Mouse (Mus musculus) heart, adult 2 months (tissue): ENCODE data around the gene Mapk3. TPM values are rescaled to one million over a fixed set of nuclear protein-coding genes. Genes with fewer than 3 reads are reported as not detected.

Source experiments
- DNase-seq, 2 experiments: peaks; one replicate each; pipeline ENCODE4 v3.0.0; 2021
- H3K27ac ChIP-seq: fragments of 200-600 bp; 2 replicates; pipeline ENCODE4 v1.8.1; 2022
- H3K27me3 ChIP-seq: fragments of 200-500 bp; 2 replicates; pipeline ENCODE4 v1.6.1; 2012; ENCODE audit warnings: mild to moderate bottlenecking, low read length, inconsistent platforms, mixed read lengths; ENCODE audit not compliant: control insufficient read depth, insufficient read depth
- H3K36me3 ChIP-seq: fragments of 200-500 bp; 2 replicates; pipeline ENCODE4 v1.6.1; 2012; ENCODE audit warnings: low read length, inconsistent platforms; ENCODE audit not compliant: control insufficient read depth, insufficient read depth
- H3K4me1 ChIP-seq: fragments of 200-500 bp; 2 replicates; pipeline ENCODE4 v1.6.1; 2011; ENCODE audit warnings: low read length; ENCODE audit not compliant: control insufficient read depth, insufficient read depth
- H3K4me3 ChIP-seq: fragments of 200-600 bp; 2 replicates; pipeline ENCODE4 v1.8.1; 2022
- H3K79me2 ChIP-seq: fragments of 200-500 bp; replicated peaks from 2 replicates; pipeline ENCODE4 v1.6.1; 2012; ENCODE audit warnings: mild to moderate bottlenecking, inconsistent platforms, low read length, moderate library complexity, mixed read lengths; ENCODE audit not compliant: control insufficient read depth, insufficient read depth
- H3K9ac ChIP-seq: fragments of 200-500 bp; 2 replicates; pipeline ENCODE4 v1.6.1; 2012; ENCODE audit warnings: low read depth, mild to moderate bottlenecking, control low read depth, inconsistent platforms, low read length, mixed read lengths
- CTCF ChIP-seq: fragments of 200-600 bp; IDR thresholded peaks from 2 replicates; pipeline ENCODE4 v1.8.1; 2022; ENCODE audit warnings: antibody characterized with exemption, mild to moderate bottlenecking, moderate library complexity
- EP300 ChIP-seq: fragments of 200-500 bp; IDR thresholded peaks from 2 replicates; pipeline ENCODE4 v1.6.1; 2011; ENCODE audit warnings: low read depth, low read length, control low read depth; ENCODE audit not compliant: insufficient read depth
- POLR2A ChIP-seq: fragments of 200-500 bp; IDR thresholded peaks from 2 replicates; pipeline ENCODE4 v1.6.1; 2011; ENCODE audit warnings: mild to moderate bottlenecking, low read depth, low read length, control low read depth; ENCODE audit not compliant: insufficient read depth
- WGBS: fragments of 180-500 bp; shearing (Covaris S2); methylation state at CpG from one replicate; pipeline ENCODE4 v1.1.7; 2018; 5-methylcytosine and 5-hydroxymethylcytosine counted together
- intact Hi-C: fragments of 180-260 bp; cut with DNase I; formaldehyde crosslinking; loops from one replicate; pipeline ENCODE4 v1.15.1; 2025
- long read RNA-seq: library from polyadenylated mRNA; stranded (forward); transcript quantifications from one replicate; pipeline ENCODE4 v2.0.0, GENCODE M21; 2021
- polyA plus RNA-seq: library from polyadenylated mRNA; depleted of rRNA; stranded (reverse); fragments of >200 nt; gene quantifications from 2 replicates; pipeline ENCODE4 v1.2.3, GENCODE M21; 2012; rRNA removed
- total RNA-seq, 2 experiments: library from RNA; stranded (reverse); gene quantifications; 2 replicates each; pipeline ENCODE4 v1.2.3; 2021

Gene Mapk3
- total RNA-seq: 10 to 100 TPM; 45.9 to 53.1 TPM
- polyA plus RNA-seq: 111 and 120 TPM in 2 replicates
- long read RNA-seq, transcript Mapk3-202 (9 exons, 1,800 nt): major isoform, 26 of 30 reads
- long read RNA-seq, partial matches to known transcripts: 2 of 30 reads
- long read RNA-seq, other reads (novel, unspliced or antisense): 1 of 30 reads

DNA sequence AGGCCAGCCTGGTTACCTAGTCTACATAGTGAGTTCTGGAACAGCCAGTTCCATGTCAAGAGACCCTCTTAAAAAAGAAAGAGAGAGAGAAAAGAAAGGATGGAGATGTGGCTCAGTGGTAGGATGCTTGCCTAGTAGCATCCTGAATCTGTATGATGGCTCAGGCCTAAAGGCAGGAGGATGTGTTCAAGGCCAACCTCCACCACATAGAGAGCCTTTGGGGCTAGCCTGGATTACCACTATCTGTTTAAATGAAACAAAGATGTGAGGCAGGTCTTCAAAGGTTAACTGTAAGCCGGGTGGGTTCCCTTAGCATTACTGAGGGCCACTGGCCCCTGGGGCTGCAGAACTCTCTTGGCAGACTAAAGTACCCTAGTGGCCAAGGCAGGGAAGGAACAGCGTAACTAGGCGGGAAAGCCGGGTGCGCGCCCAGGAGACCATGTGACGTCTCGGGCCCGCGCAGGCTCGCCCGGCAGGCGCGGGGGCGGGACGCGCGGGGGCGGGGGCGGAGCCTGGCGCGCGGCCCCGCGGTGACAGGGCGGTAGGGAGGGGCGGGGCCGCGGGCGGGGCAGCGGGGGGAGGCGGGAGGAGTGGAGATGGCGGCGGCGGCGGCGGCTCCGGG, at the start of gene Mapk3:
TSS of gene Mapk3 (plus strand) at position 552 of the 622 bp plus-strand sequence.
- peak within 1 kb of the TSS; percentile 94 for H3K27ac ChIP-seq
- peaks cover 11% of the 10 kb centered on the region for H3K4me1 ChIP-seq
- no peak for TF ChIP-seq POLR2A
- TF ChIP-seq EP300: 0 out of 2 replicates have a peak, but pooled peaks have one; percentile 35
- TF ChIP-seq CTCF: peak; percentile 82
- WGBS: 2% methylated on average over 30 of the region's 38 CpGs
- DNase-seq: peak; percentile 90 to 94
- no peaks in the 10 kb centered on the region for H3K27me3 ChIP-seq
- no peaks in the 10 kb centered on the region; the same call in 1 of the 2 replicates for H3K79me2 ChIP-seq
- H3K36me3 ChIP-seq: peaks cover 6% of the 10 kb centered on the region; the same call in 1 of the 2 replicates
- H3K4me3 ChIP-seq: peak within 1 kb of the TSS; percentile 81
- H3K9ac ChIP-seq: peak within 1 kb of the TSS; percentile 96
- intact Hi-C loops: loop anchor here (1.0 kb wide), 1 partner anchor 268 kb away; the partner anchor contains the start of gene Maz

GRCm38 (mm10) chr7:126710266-126710665, 49.1 kb upstream of the Mapk3 start:
- Histone ChIP-seq H3K36me3 (no peaks in the 10 kb centered on the region), H3K4me3 (no peak overlapping the region), H3K27ac (no peak overlapping the region), H3K9ac (no peak overlapping the region), H3K27me3 (no peaks in the 10 kb centered on the region), H3K79me2 (no peaks in the 10 kb centered on the region), H3K4me1 (no peaks in the 10 kb centered on the region)
- intact Hi-C loops: no loop called here
- WGBS: 67% methylated on average over 4 of the region's 4 CpGs
- TF ChIP-seq CTCF (no peak), EP300 (no peak), POLR2A (no peak)
- DNase-seq: no peak

GRCm38 (mm10) chr7:126711910-126712309, 47.5 kb upstream of the Mapk3 start:
- TF ChIP-seq CTCF (no peak), POLR2A (no peak), EP300 (no peak)
- intact Hi-C loops: no loop called here
- no peak overlapping the region for H3K4me3 ChIP-seq
- H3K27ac ChIP-seq: no peak overlapping the region
- no peaks in the 10 kb centered on the region for H3K4me1 ChIP-seq
- H3K27me3 ChIP-seq: no peaks in the 10 kb centered on the region
- DNase-seq: no peak
- H3K9ac ChIP-seq: no peak overlapping the region
- no peaks in the 10 kb centered on the region for H3K36me3 ChIP-seq
- WGBS: 74% methylated on average over 3 of the region's 3 CpGs
- H3K79me2 ChIP-seq: no peaks in the 10 kb centered on the region

- Histone ChIP-seq H3K27ac (no peak overlapping the region), H3K27me3 (no peaks in the 10 kb centered on the region), H3K4me1 (no peaks in the 10 kb centered on the region), H3K4me3 (no peak overlapping the region), H3K36me3 (no peaks in the 10 kb centered on the region), H3K79me2 (no peaks in the 10 kb centered on the region), H3K9ac (no peak overlapping the region)
- WGBS: 69% methylated on average over 4 of the region's 4 CpGs
- no peak for DNase-seq
- intact Hi-C loops: no loop called here
- TF ChIP-seq POLR2A (no peak), EP300 (no peak), CTCF (no peak)
Observed at GRCm38 (mm10) chr7:126715679-126716078, 43.7 kb upstream of the Mapk3 start.

DNA sequence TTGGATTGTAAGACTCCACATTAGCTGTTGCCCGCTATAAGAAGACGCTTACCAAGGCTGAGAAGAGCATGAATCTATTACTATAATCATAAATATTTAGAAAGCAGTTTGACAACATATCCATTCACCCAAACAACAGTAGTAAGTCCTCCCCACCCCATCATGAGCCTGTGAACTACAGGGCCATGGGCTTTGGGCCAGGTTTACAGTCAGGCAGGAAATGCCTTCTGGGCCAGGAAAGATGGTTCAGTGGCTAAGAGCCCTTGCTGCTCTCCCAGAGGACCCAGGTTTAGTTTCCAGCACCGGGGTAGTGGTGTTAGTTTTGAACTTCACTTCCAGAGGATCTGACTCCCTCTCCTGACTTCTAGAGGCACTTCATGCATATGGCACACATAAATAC, 41.8 kb upstream of the Mapk3 start:
- no peaks in the 10 kb centered on the region for H3K79me2 ChIP-seq
- H3K9ac ChIP-seq: no peak overlapping the region
- H3K27ac ChIP-seq: no peak overlapping the region
- intact Hi-C loops: no loop called here
- TF ChIP-seq EP300: no peak
- TF ChIP-seq CTCF: no peak
- no peak for TF ChIP-seq POLR2A
- no peak for DNase-seq
- no peaks in the 10 kb centered on the region for H3K27me3 ChIP-seq
- H3K4me1 ChIP-seq: no peaks in the 10 kb centered on the region
- H3K4me3 ChIP-seq: no peak overlapping the region
- no peaks in the 10 kb centered on the region for H3K36me3 ChIP-seq
- 81% methylated on average over 3 of the region's 3 CpGs for WGBS

DNA sequence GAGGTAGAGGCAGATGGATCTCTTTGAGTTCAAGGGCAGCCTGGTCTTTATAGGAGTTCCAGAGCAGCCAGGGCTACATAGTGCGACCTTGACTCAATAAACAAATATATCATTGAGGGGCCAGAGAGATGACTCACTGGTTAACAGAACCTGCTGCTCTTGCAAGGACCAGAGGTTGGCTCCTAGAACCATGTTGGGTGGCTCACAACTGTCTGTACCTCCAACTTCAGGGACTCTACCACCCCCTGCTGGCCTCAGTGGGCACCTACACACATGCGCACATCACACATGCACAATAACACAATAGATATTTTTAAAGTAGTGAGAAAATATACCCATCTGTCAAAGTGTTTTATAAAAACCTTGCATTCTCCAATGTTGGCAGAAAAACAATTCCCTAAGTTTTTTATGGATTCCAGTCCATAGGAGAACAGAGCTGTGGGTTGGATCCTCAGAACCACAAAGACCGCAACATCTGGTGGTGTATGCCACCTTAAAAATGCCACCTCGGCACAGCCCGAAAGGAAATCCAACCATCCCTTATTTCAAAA, 40.5 kb upstream of the Mapk3 start:
- no peak for DNase-seq

More for the DNA sequence above, 40.5 kb upstream of the Mapk3 start:
- no peaks in the 10 kb centered on the region for H3K36me3 ChIP-seq
- 91% methylated on average over 5 of the region's 5 CpGs for WGBS
- no peak overlapping the region for H3K27ac ChIP-seq
- TF ChIP-seq CTCF (peak; percentile 7; the same call in 1 of the 2 replicates), EP300 (no peak), POLR2A (no peak)
- intact Hi-C loops: no loop called here
- H3K79me2 ChIP-seq: no peaks in the 10 kb centered on the region
- H3K9ac ChIP-seq: no peak overlapping the region
- no peaks in the 10 kb centered on the region for H3K4me1 ChIP-seq
- no peaks in the 10 kb centered on the region for H3K27me3 ChIP-seq
- no peak overlapping the region for H3K4me3 ChIP-seq
